ENCODE assay signal across 8 mouse cellular contexts in genomic region chr7:16879796-16880547, GRCm38 (mm10). TPM values are rescaled to one million over a fixed set of nuclear protein-coding genes. Genes with fewer than 3 reads are reported as not detected.
DNase-seq lines count a peak whose midpoint lies in the region; ATAC-seq lines count a peak whose summit lies in the region.

No protein-coding gene starts in this region.

- ATAC-seq in stomach, embryonic 14.5 days (ENCODE audit: insufficient number of reproducible peaks, insufficient read depth, low FRiP score, low read depth) = peak; percentile 25; the same call in 1 of the 2 replicates

- H3K36me3 ChIP-seq in limb, embryonic 10.5 days = peaks cover 67% of the 10 kb centered on the region
- peaks cover 8% of the 10 kb centered on the region for H3K36me3 ChIP-seq in stomach, embryonic 14.5 days (ENCODE audit: control insufficient read depth, insufficient read depth, low read length)

- 19% methylated on average over 9 of the region's 9 CpGs for WGBS in limb, embryonic 10.5 days
- 29% methylated on average over 9 of the region's 9 CpGs for WGBS in stomach, embryonic 14.5 days

- no peak overlapping the region for H3K9ac ChIP-seq in stomach, embryonic 14.5 days (replicated peaks; ENCODE audit: low read depth, low read length)

- H3K4me3 ChIP-seq in limb, embryonic 10.5 days = peak overlapping the region; percentile 30
- no peak overlapping the region for H3K4me3 ChIP-seq in stomach, embryonic 14.5 days (ENCODE audit: low read depth, low read length)

- peaks cover 54% of the 10 kb centered on the region for H3K4me1 ChIP-seq in limb, embryonic 10.5 days
- peaks cover 19% of the 10 kb centered on the region for H3K4me1 ChIP-seq in stomach, embryonic 14.5 days (ENCODE audit: control insufficient read depth, insufficient read depth, low read length)

- H3K27ac ChIP-seq in limb, embryonic 10.5 days = peak overlapping the region; percentile 96
- H3K27ac ChIP-seq in stomach, embryonic 14.5 days (ENCODE audit: low read length) = peak overlapping the region; percentile 63; the same call in 1 of the 2 replicates

- peaks cover 4% of the 10 kb centered on the region for H3K9me3 ChIP-seq in limb, embryonic 10.5 days (replicated peaks)
- H3K9me3 ChIP-seq in stomach, embryonic 14.5 days (ENCODE audit: control insufficient read depth, low read depth, low read length) = peaks cover 2% of the 10 kb centered on the region; the same call in 1 of the 2 replicates

- H3K4me2 ChIP-seq in stomach, embryonic 14.5 days (replicated peaks; ENCODE audit: low read depth, low read length) = no peak overlapping the region

- H3K27me3 ChIP-seq in limb, embryonic 10.5 days (ENCODE audit: low read depth, poor library complexity, severe bottlenecking) = peaks cover 12% of the 10 kb centered on the region; the same call in 1 of the 2 replicates
- H3K27me3 ChIP-seq in stomach, embryonic 14.5 days (ENCODE audit: control insufficient read depth, insufficient read depth, low read length) = 0 out of 2 replicates have a peak, but pooled peaks cover 3% of the 10 kb centered on the region

- DNase-seq in heart, adult 11 months = peak; percentile 98
- DNase-seq in heart, adult 8-10 months (ENCODE audit: low spot score) = no peak
- peak; percentile 83 for DNase-seq in brain, adult 2 months (ENCODE audit: low read depth, low spot score)
- peak; percentile 47 to 68 for DNase-seq in heart, adult 18-20 months
- peak; percentile 88 for DNase-seq in limb, embryonic 10.5 days (ENCODE audit: low spot score)
- DNase-seq in natural killer cell, adult 2 months (ENCODE audit: low spot score in 2 of 2) = no peak
- no peak for DNase-seq in T-cell, adult 2 months (ENCODE audit: low spot score)

RNA-seq across cellular contexts. Expression of gene Dact3, which starts 4.9 kb away (rescaled TPM):
- 1 to 10 TPM; 8.0 to 9.5 (median 8.6) TPM for total RNA-seq in heart, adult 8-10 months (2022)
- total RNA-seq in heart, adult 18-20 months (2021) = 1 to 10 TPM; 8.7 to 9.4 TPM
- 7.0 and 8.2 TPM in 2 replicates for polyA plus RNA-seq in limb, embryonic 10.5 days (2016; fragmentation: Nextera tagmentation; extraction: Ambion mirVana)
- polyA plus RNA-seq in stomach, embryonic 14.5 days (2014; fragmentation: Nextera tagmentation; extraction: Ambion mirVana) = 5.5 and 6.1 TPM in 2 replicates

RNA-seq across cellular contexts. Expression of gene Gng8, which starts 11.6 kb away (rescaled TPM):
- total RNA-seq in heart, adult 8-10 months (2022) = 1 to 10 TPM; 1.0 to 1.5 (median 1.1) TPM
- total RNA-seq in heart, adult 18-20 months (2021) = under 1 TPM in 1 of 2 experiments, not detected in 1; 0.47 TPM
- 15.4 and 18.5 TPM in 2 replicates for polyA plus RNA-seq in limb, embryonic 10.5 days (2016; fragmentation: Nextera tagmentation; extraction: Ambion mirVana)
- polyA plus RNA-seq in stomach, embryonic 14.5 days (2014; fragmentation: Nextera tagmentation; extraction: Ambion mirVana) = 12.8 and 12.9 TPM in 2 replicates

RNA-seq across cellular contexts. Expression of gene Ptgir, which starts 26.3 kb away (rescaled TPM):
- 1 to 10 TPM; 1.9 to 3.5 (median 3.1) TPM for total RNA-seq in heart, adult 8-10 months (2022)
- 1 to 10 TPM; 1.5 TPM for total RNA-seq in heart, adult 18-20 months (2021)
- polyA plus RNA-seq in limb, embryonic 10.5 days (2016; fragmentation: Nextera tagmentation; extraction: Ambion mirVana) = 0.18 and 0.43 TPM in 2 replicates
- 1.5 and 2.0 TPM in 2 replicates for polyA plus RNA-seq in stomach, embryonic 14.5 days (2014; fragmentation: Nextera tagmentation; extraction: Ambion mirVana)

RNA-seq across cellular contexts. Expression of gene Prkd2, which starts 37.3 kb away (rescaled TPM):
- 10 to 100 TPM; 13.1 to 16.7 (median 14.8) TPM for total RNA-seq in heart, adult 8-10 months (2022)
- 10 to 100 TPM; 19.7 to 22.2 TPM for total RNA-seq in heart, adult 18-20 months (2021)
- 15.0 and 15.6 TPM in 2 replicates for polyA plus RNA-seq in limb, embryonic 10.5 days (2016; fragmentation: Nextera tagmentation; extraction: Ambion mirVana)
- 14.2 and 14.6 TPM in 2 replicates for polyA plus RNA-seq in stomach, embryonic 14.5 days (2014; fragmentation: Nextera tagmentation; extraction: Ambion mirVana)

RNA-seq across cellular contexts. Expression of gene Calm3, which starts 43.9 kb away (rescaled TPM):
- 100 to 1,000 TPM; 153 to 208 (median 191) TPM for total RNA-seq in heart, adult 8-10 months (2022)
- 100 to 1,000 TPM; 166 to 200 TPM for total RNA-seq in heart, adult 18-20 months (2021)
- polyA plus RNA-seq in limb, embryonic 10.5 days (2016; fragmentation: Nextera tagmentation; extraction: Ambion mirVana) = 127 and 134 TPM in 2 replicates
- polyA plus RNA-seq in stomach, embryonic 14.5 days (2014; fragmentation: Nextera tagmentation; extraction: Ambion mirVana) = 148 and 161 TPM in 2 replicates

Comparison
In these comparisons a context has a peak if more than half of its experiments do, and no peak if none do; other contexts are left out.
1. DNase-seq: peak in heart, adult 11 months (single experiment), brain, adult 2 months (single experiment), heart, adult 18-20 months (2 of 2) and limb, embryonic 10.5 days (single experiment); none in heart, adult 8-10 months (single experiment), natural killer cell, adult 2 months (0 of 2) and T-cell, adult 2 months (single experiment).